Mouse (Mus musculus): ENCODE measurements around the gene Rftn1. TPM values are rescaled to one million over a fixed set of nuclear protein-coding genes. Genes with fewer than 3 reads are reported as not detected.

Gene Rftn1
- polyA plus RNA-seq, 1 experiment: 24.7 TPM

DNA sequence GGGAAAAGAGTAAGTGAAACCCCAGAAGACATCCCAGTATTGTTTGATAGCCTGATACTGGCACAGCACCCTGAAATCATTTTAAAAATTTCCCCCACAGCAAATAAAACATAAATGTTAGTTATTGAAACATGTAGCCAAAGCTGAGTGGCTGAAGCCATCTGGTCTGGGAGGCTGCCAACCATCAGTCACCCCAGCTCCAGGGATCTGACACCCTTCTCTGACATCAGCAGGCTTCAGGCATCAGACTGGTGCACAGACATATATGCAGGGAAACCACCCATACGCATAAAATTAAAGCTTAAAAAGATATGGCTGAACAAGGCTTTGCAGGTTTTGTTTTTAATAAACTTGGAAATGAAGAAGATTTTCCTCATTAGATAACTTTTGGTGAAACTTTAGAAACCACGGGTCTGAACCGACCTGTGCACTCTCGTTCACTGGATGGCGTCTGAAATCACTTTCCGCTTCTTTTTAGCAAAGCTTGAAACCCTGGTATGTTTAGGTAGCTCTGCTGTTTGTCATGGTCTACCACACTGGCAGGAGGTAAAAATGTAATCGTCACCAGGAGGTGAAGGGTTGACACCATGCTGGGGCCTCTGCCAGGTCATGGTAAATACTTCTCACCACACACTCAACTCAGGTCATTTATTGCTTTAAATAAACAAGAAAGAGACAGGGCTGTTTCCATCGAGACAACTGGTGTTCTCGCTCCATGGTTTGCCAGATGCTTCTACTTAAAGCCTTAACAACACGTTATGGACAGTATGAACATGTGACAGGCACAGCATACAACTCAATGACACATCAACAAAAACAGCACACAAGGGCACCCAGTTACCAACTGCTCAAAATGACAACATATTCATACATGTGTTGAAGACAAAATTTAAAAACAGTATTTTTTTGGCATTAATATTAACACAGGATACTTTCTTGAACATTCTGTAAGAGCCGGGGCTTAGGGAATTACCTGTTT is 197.6 kb downstream of the Rftn1 start:
- H3K27me3 ChIP-seq (ENCODE audit: control insufficient read depth, insufficient read depth, low read length): no peaks in the 10 kb centered on the region
- no peak overlapping the region for H3K27ac ChIP-seq (ENCODE audit: insufficient read depth, low read depth, low read length)
- H3K36me3 ChIP-seq (ENCODE audit: control insufficient read depth, insufficient read depth, low read length): no peaks in the 10 kb centered on the region; the same call in 1 of the 2 replicates
- TF ChIP-seq CTCF (IDR thresholded peaks at IDR 0.05; ENCODE audit: extremely low read depth, insufficient read length, insufficient replicate concordance, low read depth, low read length): no peak
- no peak for TF ChIP-seq POLR2A (IDR thresholded peaks at IDR 0.05; ENCODE audit: low read depth, low read length)
- 68% methylated on average over 11 of the region's 11 CpGs for WGBS
- no peak overlapping the region for H3K4me3 ChIP-seq (ENCODE audit: low read depth, low read length)
- no peaks in the 10 kb centered on the region for H3K4me1 ChIP-seq (ENCODE audit: control insufficient read depth, insufficient read depth, insufficient read length, low read length)

DNA sequence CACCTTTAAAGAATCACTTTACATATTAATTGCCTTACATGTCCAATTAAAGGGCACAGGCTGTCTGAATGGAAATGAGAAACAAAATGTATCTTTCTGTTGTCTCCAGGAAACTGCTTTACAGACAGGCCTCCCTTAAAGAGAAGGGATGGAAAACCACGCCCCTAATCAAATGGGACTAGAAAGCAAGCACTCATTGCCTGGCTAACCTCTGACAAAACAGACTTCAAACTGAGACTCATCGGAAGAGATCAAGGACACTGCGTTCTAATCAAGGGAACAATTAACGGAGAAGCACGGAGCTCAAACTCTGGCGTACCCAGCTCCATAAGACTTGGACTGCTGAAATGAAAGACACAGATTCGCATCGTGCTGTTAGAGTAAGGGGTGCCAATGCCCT is 200.9 kb downstream of the Rftn1 start:
- no peak overlapping the region for H3K27ac ChIP-seq (ENCODE audit: insufficient read depth, low read depth, low read length)
- no peaks in the 10 kb centered on the region for H3K27me3 ChIP-seq (ENCODE audit: control insufficient read depth, insufficient read depth, low read length)
- no peak overlapping the region for H3K4me3 ChIP-seq (ENCODE audit: low read depth, low read length)
- H3K4me1 ChIP-seq (ENCODE audit: control insufficient read depth, insufficient read depth, insufficient read length, low read length): no peaks in the 10 kb centered on the region
- 73% methylated on average over 8 of the region's 8 CpGs for WGBS
- TF ChIP-seq POLR2A (IDR thresholded peaks at IDR 0.05; ENCODE audit: low read depth, low read length) (no peak), CTCF (IDR thresholded peaks at IDR 0.05; ENCODE audit: extremely low read depth, insufficient read length, insufficient replicate concordance, low read depth, low read length) (no peak)
- no peaks in the 10 kb centered on the region; the same call in 1 of the 2 replicates for H3K36me3 ChIP-seq (ENCODE audit: control insufficient read depth, insufficient read depth, low read length)

DNA sequence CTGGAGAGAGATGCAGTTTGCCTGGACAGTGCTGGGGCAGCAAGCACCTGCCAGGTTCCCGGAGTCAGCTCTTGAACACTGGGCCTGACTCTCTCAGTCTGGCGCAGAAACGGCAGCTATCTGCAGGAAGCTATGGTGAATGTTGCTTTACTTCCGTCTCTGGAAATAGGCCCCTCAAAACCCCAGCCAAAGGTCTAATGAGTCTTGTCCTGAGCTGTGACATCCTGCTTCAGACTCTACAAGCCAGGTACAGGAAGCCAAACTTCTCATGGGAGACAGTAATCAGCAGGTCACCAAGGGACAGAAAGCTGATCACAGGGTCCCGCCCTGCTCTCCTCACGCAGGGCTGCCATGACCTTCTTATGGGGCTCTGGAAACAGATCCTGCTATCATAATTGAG is 203.4 kb downstream of the Rftn1 start:
- Histone ChIP-seq H3K4me1 (ENCODE audit: control insufficient read depth, insufficient read depth, insufficient read length, low read length) (peaks cover 5% of the 10 kb centered on the region; the same call in 1 of the 2 replicates), H3K27ac (ENCODE audit: insufficient read depth, low read depth, low read length) (no peak overlapping the region), H3K4me3 (ENCODE audit: low read depth, low read length) (no peak overlapping the region), H3K36me3 (ENCODE audit: control insufficient read depth, insufficient read depth, low read length) (no peaks in the 10 kb centered on the region), H3K27me3 (ENCODE audit: control insufficient read depth, insufficient read depth, low read length) (no peaks in the 10 kb centered on the region)
- WGBS: 78% methylated on average over 6 of the region's 6 CpGs
- TF ChIP-seq POLR2A (IDR thresholded peaks at IDR 0.05; ENCODE audit: low read depth, low read length) (no peak), CTCF (IDR thresholded peaks at IDR 0.05; ENCODE audit: extremely low read depth, insufficient read length, insufficient replicate concordance, low read depth, low read length) (no peak)

DNA sequence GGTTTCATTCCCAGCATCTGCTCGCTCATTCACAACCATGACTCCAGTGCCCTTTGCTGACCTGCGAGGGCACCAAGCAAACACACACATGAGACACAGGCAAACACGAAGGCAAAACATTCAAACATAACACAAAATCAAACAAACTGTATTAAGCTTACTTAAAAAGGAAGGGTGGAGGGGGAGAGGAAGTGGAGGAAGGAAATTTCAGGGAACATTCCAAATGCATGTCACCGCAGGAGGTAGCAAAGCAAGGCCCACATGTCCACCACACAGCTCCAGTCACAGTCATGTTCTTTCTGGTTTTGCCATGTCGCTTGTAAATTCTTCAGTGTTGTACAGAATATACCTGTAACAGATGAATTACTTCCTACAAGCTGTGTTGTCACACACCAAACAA is 207.0 kb downstream of the Rftn1 start:
- Histone ChIP-seq H3K4me1 (ENCODE audit: control insufficient read depth, insufficient read depth, insufficient read length, low read length) (peaks cover 5% of the 10 kb centered on the region; the same call in 1 of the 2 replicates), H3K4me3 (ENCODE audit: low read depth, low read length) (no peak overlapping the region), H3K27me3 (ENCODE audit: control insufficient read depth, insufficient read depth, low read length) (no peaks in the 10 kb centered on the region), H3K36me3 (ENCODE audit: control insufficient read depth, insufficient read depth, low read length) (no peaks in the 10 kb centered on the region), H3K27ac (ENCODE audit: insufficient read depth, low read depth, low read length) (no peak overlapping the region)
- whole genome bisulfite sequencing: 82% methylated on average over 5 of the region's 5 CpGs
- no peak for TF ChIP-seq CTCF (IDR thresholded peaks at IDR 0.05; ENCODE audit: extremely low read depth, insufficient read length, insufficient replicate concordance, low read depth, low read length)
- no peak for TF ChIP-seq POLR2A (IDR thresholded peaks at IDR 0.05; ENCODE audit: low read depth, low read length)

DNA sequence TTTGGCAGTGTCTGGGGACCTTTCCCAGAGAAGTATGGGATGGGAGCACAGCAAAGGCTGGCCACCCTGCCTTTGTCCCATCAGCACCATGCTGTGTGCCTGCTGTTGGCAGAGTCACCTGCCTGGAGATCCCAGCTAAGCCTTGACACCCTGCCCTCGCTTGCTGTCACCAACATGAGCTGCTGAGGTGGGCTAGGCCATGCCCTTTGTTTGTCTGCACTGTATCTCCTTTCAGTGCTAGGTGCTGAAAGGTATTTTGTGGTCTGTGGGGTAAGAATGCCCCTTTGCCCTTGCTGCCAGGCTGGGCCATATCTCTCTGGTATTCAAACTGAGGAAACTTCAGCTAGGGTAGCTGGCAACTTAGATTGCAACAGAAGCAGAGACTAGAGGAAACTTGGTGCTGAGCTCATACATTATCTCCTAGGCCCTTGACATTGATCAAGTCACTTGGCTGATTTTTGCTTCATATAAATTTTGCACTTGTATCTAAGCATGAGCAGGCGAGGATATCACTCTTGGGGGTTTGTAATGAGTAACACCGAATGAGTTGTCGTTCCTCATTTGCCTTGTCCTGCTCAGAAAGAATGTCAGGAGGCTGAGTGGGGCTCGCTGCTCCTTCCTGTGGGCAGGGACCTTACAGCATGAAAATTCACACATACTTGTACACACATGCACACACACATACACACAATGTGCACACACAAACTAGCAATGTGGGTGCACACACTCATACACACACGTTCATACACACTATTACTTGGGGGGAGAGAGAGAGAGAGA is 207.7 kb downstream of the Rftn1 start:
- TF ChIP-seq CTCF (IDR thresholded peaks at IDR 0.05; ENCODE audit: extremely low read depth, insufficient read length, insufficient replicate concordance, low read depth, low read length) (no peak), POLR2A (IDR thresholded peaks at IDR 0.05; ENCODE audit: low read depth, low read length) (no peak)
- H3K4me1 ChIP-seq (ENCODE audit: control insufficient read depth, insufficient read depth, insufficient read length, low read length): peaks cover 5% of the 10 kb centered on the region; the same call in 1 of the 2 replicates
- WGBS: 87% methylated on average over 6 of the region's 6 CpGs
- no peaks in the 10 kb centered on the region for H3K36me3 ChIP-seq (ENCODE audit: control insufficient read depth, insufficient read depth, low read length)
- no peak overlapping the region for H3K27ac ChIP-seq (ENCODE audit: insufficient read depth, low read depth, low read length)
- no peaks in the 10 kb centered on the region for H3K27me3 ChIP-seq (ENCODE audit: control insufficient read depth, insufficient read depth, low read length)
- H3K4me3 ChIP-seq (ENCODE audit: low read depth, low read length): no peak overlapping the region

DNA sequence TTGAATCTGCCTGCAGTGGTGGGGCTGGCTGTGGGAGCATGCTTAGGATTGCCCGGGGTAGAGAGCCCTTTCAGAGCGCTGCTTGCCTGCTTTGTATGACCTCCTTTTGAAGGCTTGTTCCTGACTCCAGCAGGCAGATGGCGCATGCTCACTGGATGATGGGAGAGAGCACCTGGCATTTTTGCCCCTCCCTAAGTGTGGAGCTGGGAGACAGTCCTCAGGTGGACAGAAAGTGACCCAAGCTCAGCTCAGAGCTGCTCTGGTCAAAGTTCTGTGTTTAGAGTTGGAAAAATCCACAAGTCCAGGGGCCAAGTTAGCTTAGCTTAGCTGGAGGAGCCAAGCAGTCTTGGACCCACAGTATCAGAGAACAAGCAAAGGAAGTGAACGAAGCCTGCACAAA is 208.9 kb downstream of the Rftn1 start:
- 84% methylated on average over 4 of the region's 4 CpGs for WGBS

More for the DNA sequence above, 208.9 kb downstream of the Rftn1 start:
- Histone ChIP-seq H3K36me3 (ENCODE audit: control insufficient read depth, insufficient read depth, low read length) (no peaks in the 10 kb centered on the region), H3K27ac (ENCODE audit: insufficient read depth, low read depth, low read length) (no peak overlapping the region), H3K27me3 (ENCODE audit: control insufficient read depth, insufficient read depth, low read length) (no peaks in the 10 kb centered on the region), H3K4me3 (ENCODE audit: low read depth, low read length) (no peak overlapping the region), H3K4me1 (ENCODE audit: control insufficient read depth, insufficient read depth, insufficient read length, low read length) (peaks cover 5% of the 10 kb centered on the region; the same call in 1 of the 2 replicates)
- no peak for TF ChIP-seq POLR2A (IDR thresholded peaks at IDR 0.05; ENCODE audit: low read depth, low read length)
- TF ChIP-seq CTCF (IDR thresholded peaks at IDR 0.05; ENCODE audit: extremely low read depth, insufficient read length, insufficient replicate concordance, low read depth, low read length): no peak
